Mouse (Mus musculus): ENCODE measurements around the gene Actg1.
A peak's percentile ranks its signal among the peaks of the same experiment; 100 is the strongest.

Actg1 gene

GRCm38 (mm10) chr11:120308441-120309320 lies 39.7 kb downstream of the Actg1 start:
- DNase-seq, result no peak

DNA sequence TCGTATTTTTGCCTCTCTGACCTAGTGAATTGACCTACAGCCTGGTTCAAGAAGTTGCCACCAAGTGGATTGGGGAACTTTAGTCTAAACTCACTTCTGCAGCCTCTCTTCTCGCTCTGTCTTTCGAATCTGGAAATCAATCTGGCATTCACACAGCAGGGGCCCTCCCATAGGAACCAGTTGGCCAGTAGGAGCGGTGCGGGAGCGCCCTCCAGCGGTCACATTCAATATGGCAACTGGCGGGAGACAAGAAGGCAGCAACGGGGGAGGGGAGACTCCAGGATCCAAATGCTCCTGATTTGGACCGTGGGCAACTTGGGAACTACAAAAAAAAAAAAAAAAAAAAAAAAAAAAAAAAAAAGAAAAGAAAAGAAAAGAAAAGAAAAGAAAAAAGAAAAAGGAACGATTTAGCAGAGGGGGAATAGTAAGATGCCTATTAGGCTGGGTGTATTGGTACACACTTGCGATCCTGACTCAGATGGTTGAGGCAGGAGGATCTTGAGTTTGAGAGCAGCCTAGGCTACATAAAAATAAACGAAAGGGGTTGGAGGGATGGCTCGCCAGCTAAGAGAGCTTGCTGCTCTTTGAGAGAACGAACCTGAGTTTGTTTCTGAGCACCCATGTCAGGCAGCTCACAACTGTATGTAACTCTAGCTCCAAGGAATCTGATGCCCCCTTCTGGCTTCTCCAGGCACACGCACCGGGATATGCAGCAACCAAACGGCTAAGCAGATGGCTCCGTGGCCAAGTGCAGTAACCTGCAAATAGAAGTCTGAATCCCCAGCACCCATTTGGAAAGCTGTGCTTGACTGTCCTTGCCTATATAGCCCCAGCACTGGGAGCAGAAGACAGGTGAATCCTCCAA lies 40.5 kb downstream of the Actg1 start:
- peak; percentile 98 for DNase-seq

DNA sequence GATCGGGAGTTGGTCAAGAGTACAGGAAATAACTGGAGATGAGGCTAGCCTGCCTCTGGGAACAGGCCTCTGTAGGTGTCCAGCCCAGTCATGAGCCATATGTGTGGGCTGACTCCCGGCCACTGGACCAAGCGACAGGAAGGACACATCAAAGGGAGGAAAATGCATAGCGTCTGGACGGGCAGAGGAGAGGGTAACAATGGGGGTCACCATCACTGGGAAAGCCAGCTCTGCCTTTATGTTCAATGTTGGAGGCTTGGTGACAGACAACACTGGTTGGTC lies 41.3 kb downstream of the Actg1 start:
- no peak for DNase-seq

- no peak for DNase-seq
These were observed 41.8 kb downstream of the Actg1 start for GRCm38 (mm10) chr11:120306366-120307131.

DNA sequence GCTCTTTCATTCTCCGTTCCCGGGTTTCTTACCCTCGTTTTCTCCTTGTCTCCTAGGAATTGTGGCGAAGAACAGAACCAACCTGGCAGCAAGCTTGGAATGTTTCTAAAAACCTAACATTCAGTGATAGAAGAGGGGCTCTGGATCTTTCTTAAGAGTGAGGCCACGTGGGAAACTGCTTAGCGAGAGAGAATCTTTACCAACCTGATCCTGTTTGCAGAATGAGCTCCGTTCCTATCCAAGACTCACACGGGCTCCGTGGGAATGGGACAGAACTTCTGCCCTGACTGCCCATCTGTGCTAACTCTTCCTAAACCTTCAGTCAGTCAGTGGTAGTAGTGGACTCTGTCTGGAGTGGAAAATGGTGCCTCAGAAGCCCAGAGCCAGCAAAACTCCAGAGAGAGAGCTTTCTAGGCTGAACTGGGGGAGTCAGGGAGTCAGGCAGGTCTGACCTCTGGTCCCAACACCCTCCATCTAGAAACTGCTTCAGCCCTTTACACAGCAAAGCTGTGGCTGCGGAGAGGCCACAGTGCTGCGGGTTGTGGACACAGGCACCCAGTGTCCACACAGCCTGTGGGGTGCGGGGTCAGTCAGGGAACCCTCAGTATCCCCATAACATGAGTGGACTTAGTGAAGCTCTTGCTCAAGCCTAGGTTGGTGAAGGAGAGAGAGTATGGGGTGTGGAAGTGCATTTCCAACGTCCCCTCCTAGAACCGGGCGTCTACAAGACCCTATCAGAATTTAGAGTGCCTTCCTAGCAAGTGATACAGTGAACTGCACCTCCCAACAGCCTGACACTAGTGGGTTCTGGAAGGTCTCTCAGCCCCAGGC lies 42.6 kb downstream of the Actg1 start:
- no peak for DNase-seq

GRCm38 (mm10) chr11:120304886-120305534 lies 43.3 kb downstream of the Actg1 start:
- DNase-seq, result peak; percentile 92

DNA sequence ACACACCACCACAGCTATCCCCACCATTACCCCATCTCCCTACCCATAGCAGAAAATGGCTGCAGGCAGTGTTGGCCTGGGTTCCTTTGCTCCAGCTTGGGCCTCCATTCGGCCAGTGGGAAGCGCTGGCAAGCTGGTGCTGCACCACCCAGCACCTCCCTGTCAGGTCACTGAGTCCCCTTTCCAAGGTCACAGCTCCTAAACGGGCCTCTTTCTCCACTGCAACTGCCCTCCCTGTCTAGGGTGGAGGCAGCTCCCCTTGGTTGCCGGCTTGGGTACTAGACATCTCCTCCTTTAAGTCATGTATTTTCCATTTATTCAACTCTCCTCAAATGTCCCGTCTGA lies 44.0 kb downstream of the Actg1 start:
- DNase-seq, result no peak

DNA sequence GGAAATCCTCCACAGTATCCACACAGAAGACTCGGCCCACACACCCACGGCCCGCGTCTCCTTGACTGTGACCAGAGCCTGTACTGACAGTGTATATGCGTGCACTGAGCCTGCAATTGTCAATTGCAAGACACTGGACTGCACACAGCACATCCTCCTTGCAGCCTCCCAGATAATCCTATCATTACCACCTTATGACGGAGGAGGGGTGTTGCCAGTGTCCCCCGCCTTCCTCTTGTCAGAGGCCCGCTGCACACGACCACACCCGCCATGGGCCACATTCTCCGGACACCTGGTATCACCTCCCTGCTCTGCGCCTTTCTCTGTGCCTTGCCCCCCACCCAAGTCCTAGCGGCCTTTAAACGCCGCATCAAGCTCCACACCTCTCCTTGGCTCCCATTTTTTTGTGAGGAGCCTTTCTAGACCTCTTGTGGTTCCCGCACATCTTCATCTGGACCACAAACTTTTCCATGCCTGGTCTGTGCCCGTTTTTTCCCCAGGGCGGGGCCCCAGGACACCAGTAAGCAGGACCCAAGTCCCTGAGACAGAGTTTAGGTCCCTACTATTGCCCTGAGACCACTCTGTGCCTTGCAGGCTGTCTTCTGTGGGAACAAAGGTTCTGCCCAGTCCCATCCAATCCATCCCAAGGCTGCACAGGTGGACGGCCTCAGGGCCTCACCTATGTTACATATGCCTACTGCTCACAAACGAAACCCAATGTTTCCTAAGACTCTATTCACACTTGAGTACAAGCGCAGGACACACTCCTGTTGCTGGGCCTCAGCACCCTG lies 44.6 kb downstream of the Actg1 start:
- no peak for DNase-seq

DNA sequence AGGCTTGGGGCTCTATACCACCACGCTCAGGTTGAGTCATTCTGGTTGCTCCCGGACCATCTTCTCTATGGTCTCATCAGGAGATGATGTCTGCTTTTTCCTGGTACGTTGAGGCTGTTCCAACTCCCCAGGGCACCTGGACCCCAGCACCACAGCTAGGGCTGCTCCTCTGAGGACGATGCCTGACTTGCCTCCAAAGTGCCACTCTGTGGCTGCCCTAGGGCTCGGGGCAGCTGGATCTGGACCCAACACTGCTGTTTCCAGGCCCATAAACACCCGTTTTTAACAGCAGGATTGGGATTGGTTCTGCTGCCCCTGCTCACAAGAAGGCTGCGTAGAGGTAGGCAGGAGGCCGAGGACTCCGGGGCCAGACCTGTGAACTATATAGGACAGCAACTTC lies 45.2 kb downstream of the Actg1 start:
- no peak for DNase-seq

DNA sequence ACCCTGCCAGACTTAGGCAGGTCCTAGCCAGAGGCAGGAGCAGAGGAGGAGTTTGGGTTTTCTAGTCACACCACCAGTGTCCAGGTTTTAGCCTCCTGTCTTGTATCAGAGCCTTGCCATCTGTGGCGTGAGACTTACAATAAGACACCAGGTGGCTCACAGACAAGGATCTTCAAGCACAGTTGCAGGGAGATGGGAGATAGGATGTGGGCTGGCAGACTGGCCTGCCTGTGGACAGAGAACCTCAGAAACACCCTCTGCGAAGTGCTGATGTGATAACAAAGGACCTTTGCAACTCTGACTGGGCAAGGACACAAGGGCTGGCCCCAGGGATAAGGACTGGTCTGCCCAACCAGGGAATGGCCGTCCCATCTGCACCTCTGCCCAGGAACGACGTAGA lies 48.9 kb downstream of the Actg1 start:
- DNase-seq, result no peak

DNA sequence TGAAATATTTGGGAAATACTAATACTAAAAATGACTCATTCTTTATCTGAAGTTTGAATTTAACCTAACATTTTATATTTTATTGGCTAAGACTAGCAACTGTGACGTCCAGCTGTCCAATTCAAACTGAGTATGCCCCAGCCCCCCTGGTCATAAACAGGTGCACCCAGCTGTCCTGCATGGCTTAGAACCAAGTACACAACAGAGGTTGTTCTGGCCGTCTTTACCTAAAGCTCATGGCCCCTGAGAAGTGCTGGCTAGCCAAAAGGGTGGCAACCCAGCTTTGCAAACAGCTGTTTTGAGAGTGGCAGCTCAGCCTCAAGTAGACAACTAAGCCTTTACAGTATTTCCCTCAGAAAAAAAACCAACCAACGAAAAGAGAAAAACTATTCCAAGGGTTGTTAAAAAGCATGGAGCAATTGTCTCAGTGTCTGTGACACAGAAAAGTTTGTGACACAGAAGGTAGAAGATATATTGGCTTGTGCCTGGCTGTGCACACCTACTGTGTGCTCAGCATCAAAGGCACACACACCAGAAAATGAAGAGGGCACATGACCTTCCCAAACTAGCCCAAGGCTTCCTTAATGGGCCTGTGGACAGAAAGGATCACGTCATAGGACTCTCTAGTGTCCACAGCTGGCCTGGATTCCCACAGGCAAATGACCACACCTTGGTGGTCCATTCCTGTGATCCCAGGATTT lies 49.8 kb downstream of the Actg1 start:
- DNase-seq, result no peak

GRCm38 (mm10) chr11:120297767-120298166 lies 50.6 kb downstream of the Actg1 start:
- DNase-seq, result no peak

DNA sequence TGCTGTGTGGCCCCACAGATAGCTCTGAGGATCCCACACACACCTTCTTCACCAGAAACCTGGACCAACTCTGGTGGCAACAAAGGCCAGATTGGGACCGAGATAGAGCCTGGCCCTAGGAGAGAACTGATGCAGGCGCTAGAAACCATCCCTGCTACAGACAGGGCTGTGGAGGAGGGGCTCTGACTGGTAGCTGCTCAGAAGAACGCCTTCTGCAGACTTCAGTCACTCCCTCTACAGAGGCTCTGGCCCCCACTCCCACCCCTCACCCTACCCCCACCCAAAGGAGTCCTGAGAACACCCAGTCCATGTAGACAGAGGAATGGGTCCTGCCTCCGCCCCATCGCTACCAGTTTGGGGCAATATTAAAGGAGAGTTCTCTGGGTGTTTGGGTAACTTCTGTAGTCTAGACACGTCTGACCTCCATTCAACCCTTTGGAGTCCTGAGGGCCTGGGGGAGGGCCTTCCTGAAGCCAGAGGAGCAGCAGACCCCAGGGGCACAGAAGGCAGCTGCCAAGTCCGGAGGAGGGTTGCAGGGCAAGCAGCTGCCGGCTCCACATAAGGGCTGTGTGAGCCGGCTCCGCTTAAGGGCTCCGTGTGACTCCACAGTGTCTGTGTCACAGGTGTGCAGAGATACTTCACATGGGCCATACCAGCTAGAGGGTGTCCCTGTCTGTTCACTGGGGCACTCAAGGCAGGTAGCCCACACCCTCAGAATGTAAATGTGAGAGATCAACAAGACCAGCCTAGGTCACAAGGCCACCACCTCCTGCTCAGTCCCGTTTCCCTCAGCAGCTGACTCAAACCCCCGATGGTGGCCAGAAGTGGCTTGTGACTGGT lies 51.8 kb downstream of the Actg1 start:
- DNase-seq, result no peak

Measured in lung, postnatal 36 days (tissue).